Mouse (Mus musculus) retina, postnatal 1 day (tissue): ENCODE data around the gene Slc45a1.
A peak's percentile ranks its signal among the peaks of the same experiment; 100 is the strongest.

Source experiments
- DNase-seq: peaks from one replicate; pipeline ENCODE4 v3.0.0-alpha.2; 2012

Slc45a1 gene

GRCm38 (mm10) chr4:150659926-150660610 is 8.1 kb upstream of the Slc45a1 start:
- DNase-seq: peak; percentile 36

DNA sequence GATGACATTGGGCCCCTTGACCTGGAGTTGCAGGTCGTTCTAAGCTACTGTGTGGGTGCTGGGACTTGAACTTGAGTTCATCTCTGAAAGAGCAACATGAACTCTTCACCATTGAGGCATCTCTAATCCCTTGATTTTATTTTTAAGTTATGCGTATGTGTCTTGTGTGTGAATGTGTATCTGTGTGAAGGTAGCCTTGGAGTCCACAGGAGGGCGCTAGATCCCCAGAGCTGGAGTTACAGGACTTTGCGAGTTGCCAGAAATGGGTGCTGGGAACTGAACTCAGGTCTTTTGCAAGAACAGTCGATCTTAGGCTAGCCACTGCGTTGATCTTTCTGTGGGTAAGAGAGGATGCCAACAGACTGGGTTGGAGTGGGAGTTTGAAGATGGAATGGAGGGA is 4.5 kb upstream of the Slc45a1 start:
- DNase-seq: no peak

DNA sequence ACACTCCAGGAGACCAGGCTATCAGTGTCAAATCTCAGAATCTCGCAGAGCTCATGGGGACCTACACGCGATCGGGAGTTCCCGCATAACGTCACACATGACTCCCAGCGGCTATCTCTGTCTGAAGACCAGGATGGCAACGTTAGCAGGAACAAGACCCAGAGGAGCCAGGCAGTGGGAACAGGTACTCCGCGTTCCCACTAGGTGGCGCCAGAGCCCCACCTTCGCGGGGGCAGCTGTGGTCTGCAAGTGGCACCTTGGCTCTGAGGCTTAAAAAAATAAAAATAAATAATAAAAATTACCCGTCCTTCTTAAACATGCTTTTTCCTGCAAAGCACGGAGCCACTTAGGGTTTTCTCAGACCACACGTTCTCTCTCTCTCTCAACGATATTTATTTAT is 4.0 kb upstream of the Slc45a1 start:
- peak; percentile 84 for DNase-seq

GRCm38 (mm10) chr4:150653072-150653599 is 1.2 kb upstream of the Slc45a1 start:
- DNase-seq: no peak

GRCm38 (mm10) chr4:150649327-150649726 is 2.6 kb downstream of the Slc45a1 start:
- DNase-seq: no peak

GRCm38 (mm10) chr4:150644299-150644698 is 7.7 kb downstream of the Slc45a1 start:
- no peak for DNase-seq

GRCm38 (mm10) chr4:150636635-150637034 is 15.3 kb downstream of the Slc45a1 start:
- no peak for DNase-seq

DNA sequence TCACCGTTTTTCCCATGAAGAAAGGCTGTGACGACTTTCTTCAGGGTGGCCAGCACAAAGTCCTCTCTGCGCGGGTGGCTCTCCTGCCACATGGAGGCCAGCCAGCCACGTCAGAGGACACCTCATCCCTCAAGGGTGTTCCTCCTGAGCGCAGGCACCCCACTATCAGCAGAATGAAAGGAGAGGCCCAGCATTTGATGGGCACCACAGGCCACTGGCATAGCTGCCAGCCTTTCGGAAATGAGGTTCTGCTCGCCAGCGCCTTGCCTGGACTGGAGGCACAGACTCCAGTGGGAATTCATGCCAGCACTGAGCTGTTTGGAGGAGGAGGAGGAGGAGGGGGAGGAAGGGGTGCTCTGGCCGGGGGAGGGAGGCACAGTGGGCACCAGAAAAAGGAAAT is 16.4 kb downstream of the Slc45a1 start:
- DNase-seq: no peak

DNA sequence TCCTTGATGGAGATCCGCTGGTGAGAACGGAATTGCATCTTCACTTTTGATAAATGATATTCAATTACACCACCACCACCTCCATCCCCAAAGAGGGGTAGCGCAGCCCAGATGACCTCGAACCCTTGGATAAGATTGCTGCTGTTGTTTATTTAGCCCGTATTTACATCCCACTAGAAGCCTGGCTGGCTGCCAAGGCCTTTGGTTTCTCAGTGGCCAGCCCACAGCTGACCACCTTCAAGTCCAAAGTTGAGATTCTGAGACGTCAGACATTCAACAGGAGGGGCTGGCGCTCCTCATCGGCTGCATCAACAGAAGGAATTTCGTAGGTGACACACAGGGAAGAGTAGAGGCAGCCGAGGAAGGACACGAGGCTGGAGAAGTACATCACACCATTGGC is 22.7 kb downstream of the Slc45a1 start:
- DNase-seq: no peak

- peak; percentile 46 for DNase-seq
Observed at GRCm38 (mm10) chr4:150625951-150626732, 25.8 kb downstream of the Slc45a1 start.

GRCm38 (mm10) chr4:150625425-150625824 is 26.5 kb downstream of the Slc45a1 start:
- DNase-seq: peak; percentile 80

DNA sequence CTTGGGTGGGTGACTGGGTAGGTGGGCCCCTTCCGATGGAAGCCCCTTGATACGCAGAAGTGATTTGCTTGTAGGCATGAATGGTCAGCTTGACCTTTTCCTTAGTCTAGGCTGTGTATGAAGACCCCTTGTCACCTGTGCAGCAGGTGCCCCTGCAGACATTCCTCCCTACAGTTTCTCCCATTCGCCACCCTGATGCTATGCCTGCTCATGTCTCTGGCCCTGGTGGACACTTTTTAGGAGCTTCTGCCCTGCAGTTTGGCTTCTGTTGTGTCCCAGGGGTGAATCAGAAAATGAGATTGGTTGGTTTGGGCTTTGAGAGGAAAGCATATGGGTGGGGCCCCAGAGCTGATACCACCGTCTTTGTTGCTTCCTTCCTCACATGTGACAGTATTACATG is 27.0 kb downstream of the Slc45a1 start:
- DNase-seq: no peak

DNA sequence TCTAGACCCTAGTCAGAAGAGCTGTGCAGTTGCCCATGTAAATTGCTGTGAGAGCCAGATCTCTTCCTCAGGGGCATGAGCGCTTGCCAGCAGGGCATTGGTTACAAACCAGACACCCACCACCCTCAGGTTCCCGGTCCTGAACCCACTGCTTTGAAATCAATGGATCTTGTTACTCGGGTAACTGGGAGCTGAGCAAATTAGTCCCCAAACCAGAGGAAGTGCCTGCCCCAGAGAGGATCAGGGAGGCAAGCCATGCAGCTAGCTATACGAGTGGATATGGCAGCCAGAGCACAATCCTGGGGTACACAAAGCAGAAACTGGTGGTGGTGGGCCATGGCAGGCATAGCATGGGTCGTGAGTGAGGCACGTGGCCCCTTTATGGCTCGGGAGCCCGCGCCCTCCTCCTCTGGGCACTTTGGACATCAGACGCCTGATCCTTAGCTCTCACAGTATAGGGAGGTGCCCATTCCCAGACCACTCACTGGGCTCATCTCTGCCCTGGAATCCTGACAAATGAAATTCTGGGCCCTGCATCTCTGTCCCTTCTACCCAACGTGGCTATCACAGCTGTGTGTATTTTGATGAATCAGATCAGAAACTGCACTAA is 27.7 kb downstream of the Slc45a1 start:
- no peak for DNase-seq

DNA sequence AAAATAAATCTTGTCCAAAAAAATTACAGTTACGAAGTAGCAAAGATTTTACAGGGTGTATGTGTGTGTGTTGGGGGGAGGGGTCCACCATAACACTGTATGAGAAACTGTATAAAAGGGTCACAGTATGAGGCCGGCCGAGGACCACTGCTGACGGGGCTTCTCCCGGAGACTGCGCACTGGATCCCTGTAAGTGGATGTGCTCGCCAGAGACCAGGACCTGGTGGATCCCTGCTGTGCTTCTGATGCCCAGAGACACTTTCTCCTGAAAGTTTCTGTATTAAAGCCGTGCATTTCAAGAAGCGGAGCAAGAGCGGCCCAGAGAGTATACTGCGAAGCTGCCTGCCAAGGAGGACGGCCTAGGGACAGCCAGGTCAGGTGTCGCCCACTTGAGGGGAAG is 29.3 kb downstream of the Slc45a1 start:
- DNase-seq: no peak

GRCm38 (mm10) chr4:150619011-150619410 is 33.0 kb downstream of the Slc45a1 start:
- DNase-seq: no peak

DNA sequence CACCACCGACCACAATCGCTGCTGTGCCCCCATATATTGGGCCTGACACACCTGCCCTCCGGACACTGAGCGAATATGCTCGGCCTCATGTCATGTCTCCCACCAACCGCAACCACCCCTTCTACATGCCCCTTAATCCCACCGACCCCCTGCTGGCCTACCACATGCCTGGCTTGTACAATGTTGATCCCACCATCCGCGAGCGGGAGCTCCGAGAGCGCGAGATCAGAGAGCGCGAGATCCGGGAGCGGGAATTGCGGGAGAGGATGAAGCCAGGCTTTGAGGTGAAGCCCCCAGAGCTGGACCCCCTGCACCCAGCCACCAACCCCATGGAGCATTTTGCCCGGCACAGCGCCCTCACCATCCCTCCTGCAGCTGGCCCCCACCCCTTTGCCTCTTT is 35.1 kb downstream of the Slc45a1 start:
- no peak for DNase-seq

- DNase-seq: no peak
Observed at GRCm38 (mm10) chr4:150616029-150616420, 35.9 kb downstream of the Slc45a1 start.

- DNase-seq: no peak
Observed at GRCm38 (mm10) chr4:150615251-150616028, 36.5 kb downstream of the Slc45a1 start.

GRCm38 (mm10) chr4:150613715-150614114 is 38.3 kb downstream of the Slc45a1 start:
- no peak for DNase-seq

- DNase-seq: no peak
Observed at GRCm38 (mm10) chr4:150608670-150609069, 43.3 kb downstream of the Slc45a1 start.

- peak; percentile 75 for DNase-seq
Observed at GRCm38 (mm10) chr4:150606449-150607161, 45.4 kb downstream of the Slc45a1 start.

DNA sequence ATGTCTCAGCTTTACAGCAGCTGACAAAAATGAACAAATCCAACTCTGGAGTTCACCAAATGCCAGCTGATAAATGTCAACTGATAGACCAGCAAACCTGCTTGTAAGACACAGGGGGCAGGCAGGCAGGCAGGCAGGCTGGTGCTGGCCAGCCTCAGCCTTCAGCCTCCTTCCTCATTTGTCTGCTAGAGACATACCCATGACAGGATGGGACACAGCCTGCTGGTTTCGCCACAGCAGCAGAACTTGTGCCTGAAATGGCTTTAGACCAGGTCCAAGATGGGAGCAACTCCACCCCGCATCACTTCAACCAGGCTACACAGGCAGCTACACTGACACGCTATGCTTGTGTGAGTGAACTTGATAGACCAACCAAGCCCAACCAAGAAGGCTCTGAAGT is 46.2 kb downstream of the Slc45a1 start:
- DNase-seq: no peak
